Mouse (Mus musculus): ENCODE data around the gene Nub1. TPM values are rescaled to one million over a fixed set of nuclear protein-coding genes. Genes with fewer than 3 reads are reported as not detected.
"Not testable (repeated sequence)": the region's sequence is repeated elsewhere in the genome, so short reads cannot be mapped to it uniquely, and the experiment has no call there.

Nub1 gene
- polyA plus RNA-seq, 1 experiment from 2014 or later = 26.7 TPM

- no peak for ATAC-seq (ENCODE audit: insufficient read depth, low FRiP score, low read depth)
- Histone ChIP-seq H3K4me3 (replicated peaks) (no peak overlapping the region), H3K9ac (no peak overlapping the region), H3K27me3 (replicated peaks) (no peaks in the 10 kb centered on the region), H3K4me2 (no peak overlapping the region), H3K36me3 (no peaks in the 10 kb centered on the region), H3K9me3 (no peaks in the 10 kb centered on the region), H3K4me1 (no peaks in the 10 kb centered on the region), H3K27ac (no peak overlapping the region)
- WGBS = 86% methylated on average over 3 of the region's 4 CpGs
Observed at GRCm38 (mm10) chr5:24659708-24660423, 25.5 kb upstream of the Nub1 start.

GRCm38 (mm10) chr5:24661457-24661856, 23.9 kb upstream of the Nub1 start:
- Histone ChIP-seq H3K4me3 (replicated peaks) (no peak overlapping the region), H3K36me3 (no peaks in the 10 kb centered on the region), H3K4me2 (no peak overlapping the region), H3K9ac (no peak overlapping the region), H3K27me3 (replicated peaks) (no peaks in the 10 kb centered on the region), H3K27ac (no peak overlapping the region), H3K4me1 (no peaks in the 10 kb centered on the region), H3K9me3 (no peaks in the 10 kb centered on the region)
- ATAC-seq (ENCODE audit: insufficient read depth, low FRiP score, low read depth) = no peak
- 77% methylated on average over 6 of the region's 6 CpGs for WGBS

- Histone ChIP-seq H3K4me3 (replicated peaks) (no peak overlapping the region), H3K36me3 (no peaks in the 10 kb centered on the region), H3K9me3 (no peaks in the 10 kb centered on the region), H3K4me1 (no peaks in the 10 kb centered on the region), H3K27me3 (replicated peaks) (no peaks in the 10 kb centered on the region), H3K9ac (no peak overlapping the region), H3K4me2 (no peak overlapping the region), H3K27ac (no peak overlapping the region)
- WGBS = 21% methylated on average over 4 of the region's 4 CpGs
- ATAC-seq (ENCODE audit: insufficient read depth, low FRiP score, low read depth) = peak; percentile 50; the same call in 1 of the 2 replicates
Observed at GRCm38 (mm10) chr5:24674238-24674637, 11.1 kb upstream of the Nub1 start.

GRCm38 (mm10) chr5:24681436-24681835, 3.9 kb upstream of the Nub1 start:
- ATAC-seq (ENCODE audit: insufficient read depth, low FRiP score, low read depth) = no peak
- H3K4me1 ChIP-seq = peaks cover 3% of the 10 kb centered on the region; the same call in 1 of the 2 replicates
- 46% methylated on average over 1 of the region's 1 CpGs for WGBS

GRCm38 (mm10) chr5:24684578-24685365, 560 bp upstream of the Nub1 start:
- 0 out of 2 replicates have a peak, but pooled peaks cover under 1% of the 10 kb centered on the region for H3K36me3 ChIP-seq
- no peaks in the 10 kb centered on the region for H3K9me3 ChIP-seq
- peak overlapping the region; percentile 26; the same call in 1 of the 2 replicates for H3K9ac ChIP-seq
- peak overlapping the region; percentile 100 for H3K4me3 ChIP-seq (replicated peaks)
- peak overlapping the region; percentile 97 for H3K27ac ChIP-seq
- peaks cover 6% of the 10 kb centered on the region; the same call in 1 of the 2 replicates for H3K4me1 ChIP-seq
- ATAC-seq (ENCODE audit: insufficient read depth, low FRiP score, low read depth) = peak; percentile 7
- peak overlapping the region; percentile 68 for H3K4me2 ChIP-seq
- H3K27me3 ChIP-seq (replicated peaks) = no peaks in the 10 kb centered on the region
- WGBS = 16% methylated on average over 16 of the region's 16 CpGs

More at GRCm38 (mm10) chr5:24681436-24681835, 3.9 kb upstream of the Nub1 start:
- Histone ChIP-seq H3K9ac (no peak overlapping the region), H3K9me3 (no peaks in the 10 kb centered on the region), H3K27me3 (replicated peaks) (no peaks in the 10 kb centered on the region), H3K36me3 (no peaks in the 10 kb centered on the region), H3K27ac (no peak overlapping the region), H3K4me2 (no peak overlapping the region), H3K4me3 (replicated peaks) (no peak overlapping the region)

- ATAC-seq (ENCODE audit: insufficient read depth, low FRiP score, low read depth) = no peak
- Histone ChIP-seq H3K4me1 (peaks cover 6% of the 10 kb centered on the region; the same call in 1 of the 2 replicates), H3K27ac (peak overlapping the region; percentile 97), H3K9me3 (no peaks in the 10 kb centered on the region), H3K4me3 (replicated peaks) (peak overlapping the region; percentile 100), H3K27me3 (replicated peaks) (no peaks in the 10 kb centered on the region), H3K4me2 (peak overlapping the region; percentile 54), H3K36me3 (0 out of 2 replicates have a peak, but pooled peaks cover 5% of the 10 kb centered on the region), H3K9ac (peak overlapping the region; percentile 63)
- under 1% methylated on average over 15 of the region's 15 CpGs for WGBS
Observed at GRCm38 (mm10) chr5:24686176-24686575, 844 bp downstream of the Nub1 start.

- not testable (repeated sequence) for H3K27me3 ChIP-seq (replicated peaks); H3K36me3 ChIP-seq; H3K4me1 ChIP-seq; H3K9me3 ChIP-seq; ATAC-seq (ENCODE audit: insufficient read depth, low FRiP score, low read depth); H3K9ac ChIP-seq
- peak overlapping the region; percentile 54 for H3K4me2 ChIP-seq
- H3K27ac ChIP-seq = peak overlapping the region; percentile 97; the same call in 1 of the 2 replicates
- WGBS = 71% methylated on average over 16 of the region's 16 CpGs
- H3K4me3 ChIP-seq (replicated peaks) = peak overlapping the region; percentile 100
Observed at GRCm38 (mm10) chr5:24686671-24687420, 1.5 kb downstream of the Nub1 start.

GRCm38 (mm10) chr5:24687696-24688095, 2.4 kb downstream of the Nub1 start:
- no peak overlapping the region for H3K4me3 ChIP-seq (replicated peaks)
- peaks cover 6% of the 10 kb centered on the region; the same call in 1 of the 2 replicates for H3K4me1 ChIP-seq
- peaks cover 10% of the 10 kb centered on the region; the same call in 1 of the 2 replicates for H3K36me3 ChIP-seq
- no peaks in the 10 kb centered on the region for H3K27me3 ChIP-seq (replicated peaks)
- no peak overlapping the region for H3K4me2 ChIP-seq
- ATAC-seq (ENCODE audit: insufficient read depth, low FRiP score, low read depth) = no peak
- H3K27ac ChIP-seq = no peak overlapping the region
- no peaks in the 10 kb centered on the region for H3K9me3 ChIP-seq
- 86% methylated on average over 1 of the region's 1 CpGs for WGBS
- H3K9ac ChIP-seq = no peak overlapping the region

GRCm38 (mm10) chr5:24696704-24697103, 11.4 kb downstream of the Nub1 start:
- Histone ChIP-seq H3K36me3 (peaks cover 50% of the 10 kb centered on the region), H3K9ac (no peak overlapping the region)
- WGBS = 82% methylated on average over 3 of the region's 3 CpGs

GRCm38 (mm10) chr5:24701271-24701670, 15.9 kb downstream of the Nub1 start:
- Histone ChIP-seq H3K27ac (no peak overlapping the region), H3K9ac (no peak overlapping the region), H3K4me2 (no peak overlapping the region), H3K9me3 (no peaks in the 10 kb centered on the region), H3K4me3 (replicated peaks) (no peak overlapping the region), H3K4me1 (no peaks in the 10 kb centered on the region), H3K36me3 (peaks cover 51% of the 10 kb centered on the region), H3K27me3 (replicated peaks) (no peaks in the 10 kb centered on the region)
- no peak for ATAC-seq (ENCODE audit: insufficient read depth, low FRiP score, low read depth)
- WGBS = 67% methylated on average over 3 of the region's 3 CpGs

More at GRCm38 (mm10) chr5:24696704-24697103, 11.4 kb downstream of the Nub1 start:
- no peak overlapping the region for H3K27ac ChIP-seq
- H3K4me2 ChIP-seq = no peak overlapping the region
- H3K4me1 ChIP-seq = no peaks in the 10 kb centered on the region
- ATAC-seq (ENCODE audit: insufficient read depth, low FRiP score, low read depth) = no peak
- no peak overlapping the region for H3K4me3 ChIP-seq (replicated peaks)
- H3K27me3 ChIP-seq (replicated peaks) = no peaks in the 10 kb centered on the region
- no peaks in the 10 kb centered on the region for H3K9me3 ChIP-seq

GRCm38 (mm10) chr5:24704615-24705014, 19.3 kb downstream of the Nub1 start:
- no peak for ATAC-seq (ENCODE audit: insufficient read depth, low FRiP score, low read depth)
- Histone ChIP-seq H3K4me1 (no peaks in the 10 kb centered on the region), H3K9me3 (no peaks in the 10 kb centered on the region), H3K9ac (no peak overlapping the region), H3K4me2 (no peak overlapping the region), H3K27ac (no peak overlapping the region), H3K36me3 (peaks cover 65% of the 10 kb centered on the region), H3K4me3 (replicated peaks) (no peak overlapping the region), H3K27me3 (replicated peaks) (no peaks in the 10 kb centered on the region)
- 91% methylated on average over 8 of the region's 8 CpGs for WGBS
